Mouse (Mus musculus) right cerebral cortex, postnatal 25 days (tissue): ENCODE measurements at regions not wholly inside any gene's neighbourhood (a gene's known extent, or its start where the extent isn't known, plus 50 kb on each side); places are given as distances from the start of the nearest gene placed in this dataset.
A peak's percentile ranks its signal among the peaks of the same experiment; 100 is the strongest.

Source experiments
- DNase-seq: peaks from one replicate; pipeline ENCODE4 v3.0.0; 2022

DNA sequence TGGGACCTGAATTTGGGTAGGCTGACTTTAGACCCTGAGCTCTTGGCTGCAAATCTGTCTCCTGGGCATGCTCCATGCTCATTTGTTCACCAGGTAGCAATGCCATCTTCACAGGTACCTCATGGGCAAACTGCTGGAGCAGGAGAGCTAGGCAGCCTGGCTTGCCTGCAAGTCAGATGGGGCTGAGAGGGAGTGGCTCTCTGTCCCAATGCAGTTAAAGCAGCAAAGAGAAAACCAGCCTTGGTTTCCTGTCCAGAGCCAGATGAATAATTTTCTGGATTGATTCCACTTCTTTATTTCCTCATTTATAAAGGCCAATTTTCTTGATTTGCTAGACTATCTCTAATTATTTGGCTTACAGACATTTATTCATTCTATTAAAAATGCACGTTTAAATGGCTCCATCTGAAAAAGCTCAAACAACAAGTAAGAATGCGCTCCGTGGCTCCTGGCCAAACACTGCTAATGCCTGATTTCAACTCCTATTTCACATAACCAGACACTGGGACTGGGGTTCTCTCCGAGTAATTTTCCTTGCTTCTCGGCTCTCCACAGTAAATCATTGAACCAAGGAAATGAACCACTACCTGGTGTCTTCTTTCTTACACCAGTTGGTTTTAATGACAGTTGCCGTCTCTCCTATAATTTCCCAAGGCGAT, 60.5 kb downstream of the Rsl24d1 start:
- no peak for DNase-seq

DNA sequence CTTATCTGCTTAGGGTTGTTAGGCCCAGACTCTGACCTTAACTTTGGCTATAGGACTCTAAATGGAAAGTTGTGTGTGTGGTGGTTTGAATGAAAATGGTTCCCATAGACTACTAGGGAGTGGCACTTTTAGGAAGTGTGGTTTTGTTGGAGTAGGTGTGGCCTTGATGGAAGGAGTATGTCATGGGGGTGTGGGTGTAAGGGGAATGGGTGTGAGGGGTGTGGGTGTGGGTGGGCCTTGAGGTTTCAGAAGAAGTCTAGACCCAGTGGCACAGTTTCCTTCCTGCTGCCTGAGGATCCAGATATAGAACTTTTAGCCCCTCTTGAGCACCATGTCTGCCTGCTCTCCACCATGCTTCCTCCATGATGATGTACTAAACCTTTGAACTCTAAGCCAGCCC, 63.4 kb downstream of the Rsl24d1 start:
- DNase-seq, result no peak

DNA sequence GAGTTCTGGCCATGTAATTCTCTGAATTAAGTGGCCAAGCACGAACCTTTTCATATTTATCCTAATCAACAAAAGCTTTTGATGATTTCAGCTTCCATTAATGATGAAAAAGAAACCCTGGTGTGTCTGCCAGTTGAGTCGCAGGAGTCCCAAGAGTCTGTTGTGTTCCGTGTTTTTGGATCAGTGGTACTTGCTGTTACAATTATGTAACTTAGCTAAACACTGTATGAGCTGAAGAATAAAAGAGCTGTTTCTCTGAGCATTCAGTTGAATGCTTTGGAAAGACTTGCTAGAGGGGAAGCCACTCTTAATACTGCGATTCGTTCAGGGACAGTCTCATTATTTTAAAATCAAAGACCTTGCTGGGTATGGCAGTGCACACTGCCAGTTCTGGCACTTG, 70.1 kb downstream of the Rsl24d1 start:
- DNase-seq, result no peak

DNA sequence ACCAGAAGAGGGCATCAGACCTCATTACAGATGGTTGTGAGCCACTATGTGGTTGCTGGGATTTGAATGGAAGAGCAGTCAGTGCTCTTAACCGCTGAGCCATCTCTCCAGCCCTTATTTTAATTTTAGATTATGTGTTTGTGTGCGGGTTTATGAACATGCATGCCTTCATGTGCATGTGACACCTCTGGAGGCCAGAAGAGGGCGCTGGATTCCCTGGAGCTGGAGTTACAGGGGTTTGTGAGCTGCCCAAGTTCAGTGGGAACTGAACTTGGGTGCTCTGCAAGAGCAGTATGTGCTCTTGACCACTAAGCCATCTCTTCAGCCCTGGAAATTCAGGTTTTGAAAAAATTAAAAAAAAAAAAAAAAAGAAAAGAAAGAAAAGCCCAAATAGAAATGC, 71.7 kb downstream of the Rsl24d1 start:
- no peak for DNase-seq

DNA sequence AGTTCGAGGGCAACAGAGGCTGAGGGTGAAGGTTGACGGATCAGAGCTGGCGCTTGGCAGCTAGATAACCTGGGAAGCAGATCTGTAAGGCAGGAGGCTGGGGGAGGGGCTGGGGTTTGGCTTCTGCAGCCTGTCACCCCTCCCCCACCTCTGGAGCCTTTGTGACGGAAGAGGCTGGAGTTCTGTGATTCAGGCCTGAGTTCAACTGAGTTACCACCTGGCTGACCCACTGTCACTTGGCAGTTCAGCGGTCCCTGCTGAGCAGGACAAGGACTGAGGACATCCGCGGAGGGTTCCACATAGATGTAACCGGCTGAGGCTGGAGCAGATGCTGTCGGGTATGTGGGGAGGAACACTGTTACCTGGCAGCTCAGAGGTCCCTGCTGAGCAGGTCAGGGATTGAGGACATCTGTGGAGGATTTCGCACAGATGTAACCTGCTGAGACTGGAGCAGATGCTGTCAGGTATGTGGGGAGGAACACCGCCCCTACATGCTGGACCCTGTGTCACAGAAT, 79.1 kb downstream of the Rsl24d1 start:
- no peak for DNase-seq

DNA sequence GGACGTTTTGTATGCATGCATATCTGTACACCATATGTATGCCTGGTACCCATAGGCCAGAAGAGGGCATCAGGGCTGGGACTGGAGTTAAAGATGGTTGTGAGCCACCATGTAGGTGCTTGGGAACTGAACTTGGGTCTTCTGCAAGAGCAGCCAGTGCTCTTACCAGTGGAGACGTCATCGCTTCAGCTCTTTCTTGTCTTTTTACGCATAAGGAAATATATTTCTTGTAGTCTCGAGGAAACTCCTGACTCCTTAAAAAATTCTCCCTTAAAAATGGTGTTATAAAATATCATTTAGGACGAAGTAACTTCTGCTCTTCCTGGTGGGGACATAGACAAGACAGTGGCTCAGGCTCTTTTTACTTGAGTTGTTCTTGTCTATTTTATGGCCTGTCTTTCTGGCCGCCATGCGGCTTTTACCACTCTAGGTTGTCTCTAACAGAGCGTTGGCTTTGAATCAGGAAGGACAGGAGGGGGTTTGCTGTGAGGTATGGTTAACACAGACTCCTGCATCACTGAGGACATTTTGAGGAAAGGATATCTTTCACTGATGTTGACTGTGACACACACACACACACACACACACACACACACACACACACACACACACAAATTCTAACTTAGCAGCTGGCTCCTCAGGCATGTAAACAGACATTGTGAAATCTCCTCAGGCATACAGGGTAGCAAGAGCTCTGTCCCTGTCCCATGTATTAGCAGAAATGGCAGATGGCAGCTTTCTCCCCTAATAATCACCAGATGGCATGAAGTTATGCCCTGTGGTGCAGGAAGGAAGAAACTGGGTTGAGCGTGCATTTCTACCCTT, 85.2 kb downstream of the Rsl24d1 start:
- no peak for DNase-seq

DNA sequence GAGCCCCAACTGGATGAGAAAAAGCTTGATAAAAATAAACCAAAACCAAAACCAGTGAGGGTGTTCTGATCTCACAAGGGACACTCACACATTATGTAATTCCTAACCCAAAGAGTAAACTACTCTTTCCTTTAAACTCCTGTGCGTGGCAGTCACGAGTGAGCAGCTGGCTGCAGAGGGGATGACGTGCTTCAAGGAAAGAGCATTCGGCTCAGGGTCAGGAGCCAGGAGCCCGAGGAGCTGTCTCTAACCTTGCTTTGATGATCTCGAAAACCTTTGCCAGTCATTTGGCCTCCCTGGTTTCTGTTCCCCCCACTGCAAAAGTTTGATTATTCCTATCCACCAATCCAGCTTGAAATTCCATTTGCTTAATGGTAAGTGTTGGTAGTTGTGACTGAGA, 109.9 kb downstream of the Rsl24d1 start:
- DNase-seq, result no peak

DNA sequence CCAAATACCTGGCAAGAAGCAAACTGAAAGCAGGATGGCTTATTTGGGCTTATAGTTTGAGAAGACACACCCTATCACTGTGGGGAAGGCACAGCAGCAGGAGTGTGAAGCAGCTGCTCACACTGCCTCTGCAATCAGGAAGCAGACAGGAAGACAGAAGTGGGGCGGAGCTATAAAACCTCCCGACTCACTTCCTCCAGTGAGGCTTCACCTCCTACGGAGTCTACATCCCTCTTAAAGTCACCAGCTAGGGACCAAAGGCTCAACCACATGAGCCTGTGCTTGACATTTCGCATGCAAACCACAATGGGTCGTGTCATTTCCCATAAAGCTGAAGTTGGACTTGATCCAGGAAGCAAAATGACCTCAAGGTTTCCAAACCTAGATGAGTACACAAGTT, 127.0 kb downstream of the Rsl24d1 start:
- no peak for DNase-seq

DNA sequence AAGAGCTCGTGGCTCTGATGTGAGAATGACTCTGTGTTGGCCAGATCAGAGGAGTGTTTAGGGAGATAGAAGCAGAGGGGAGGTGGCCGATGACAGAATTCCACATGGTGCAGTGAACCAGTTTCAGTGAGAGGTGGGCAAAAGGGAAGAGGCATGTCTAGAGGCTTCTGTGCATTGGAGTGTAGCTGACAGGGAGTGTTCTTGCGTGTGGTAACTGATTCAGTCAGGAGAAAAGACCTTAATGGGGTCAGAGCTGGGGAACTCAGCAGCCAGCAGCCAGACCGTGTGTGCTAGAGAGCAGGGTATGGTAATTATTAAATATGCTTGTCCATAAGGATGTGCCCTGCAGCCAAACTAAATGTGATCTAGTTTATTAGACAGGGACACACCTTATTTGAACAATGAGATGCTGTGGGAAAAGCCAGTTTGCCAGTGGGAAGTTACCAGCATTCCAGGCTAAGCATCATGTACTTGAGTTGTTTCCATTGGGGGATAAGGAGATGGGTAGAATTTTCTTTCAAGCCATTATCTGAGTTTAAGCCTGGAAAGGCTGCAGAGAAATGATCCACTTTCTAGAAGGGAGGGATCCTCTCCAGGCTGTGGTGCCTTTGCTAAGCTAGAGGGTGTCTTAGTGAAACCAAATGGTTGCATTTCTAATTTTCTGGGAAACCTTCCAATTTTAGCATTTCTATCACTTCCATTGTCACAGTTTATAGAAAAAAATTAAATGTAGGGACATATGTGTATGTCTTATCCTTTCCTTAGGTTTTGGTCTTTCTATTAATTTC, 129.5 kb downstream of the Rsl24d1 start:
- no peak for DNase-seq

DNA sequence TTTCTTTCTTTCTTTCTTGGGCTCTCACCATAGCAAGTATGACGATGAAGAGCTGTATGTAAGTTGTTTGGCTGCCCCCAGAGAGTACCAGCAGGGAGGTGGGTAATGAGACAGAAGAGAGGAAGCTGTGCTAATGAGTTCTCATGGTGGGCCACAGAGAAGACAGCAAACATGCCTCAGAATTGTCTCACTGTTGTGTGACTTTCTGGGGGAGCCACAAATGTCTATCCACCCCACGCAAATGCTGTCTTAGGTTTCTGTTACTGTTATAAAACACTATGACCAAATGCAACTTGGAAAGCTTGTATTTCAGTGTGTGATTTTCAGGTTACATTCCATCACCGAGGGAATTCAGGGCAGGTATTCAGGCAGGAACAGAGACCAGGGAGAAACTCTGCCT, 131.0 kb downstream of the Rsl24d1 start:
- no peak for DNase-seq

DNA sequence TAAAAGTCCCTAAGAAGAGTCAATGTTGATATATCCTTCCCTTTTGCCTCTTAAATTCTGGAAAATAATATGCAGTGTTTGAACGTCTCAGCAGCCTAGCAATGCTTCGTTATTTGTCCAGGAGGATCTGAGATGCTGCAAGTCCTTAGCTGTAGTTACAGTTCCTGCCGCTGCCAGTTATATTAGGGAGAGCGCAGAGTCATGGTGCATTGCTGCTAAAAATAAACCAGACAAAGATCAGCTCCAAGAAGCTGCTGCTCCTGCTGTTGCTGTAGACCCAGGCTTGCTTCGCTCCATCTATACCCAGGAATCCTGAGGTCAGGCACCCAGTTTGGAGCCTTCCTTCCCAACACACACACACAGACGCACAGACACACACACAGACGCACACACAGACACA, 132.3 kb downstream of the Rsl24d1 start:
- no peak for DNase-seq

DNA sequence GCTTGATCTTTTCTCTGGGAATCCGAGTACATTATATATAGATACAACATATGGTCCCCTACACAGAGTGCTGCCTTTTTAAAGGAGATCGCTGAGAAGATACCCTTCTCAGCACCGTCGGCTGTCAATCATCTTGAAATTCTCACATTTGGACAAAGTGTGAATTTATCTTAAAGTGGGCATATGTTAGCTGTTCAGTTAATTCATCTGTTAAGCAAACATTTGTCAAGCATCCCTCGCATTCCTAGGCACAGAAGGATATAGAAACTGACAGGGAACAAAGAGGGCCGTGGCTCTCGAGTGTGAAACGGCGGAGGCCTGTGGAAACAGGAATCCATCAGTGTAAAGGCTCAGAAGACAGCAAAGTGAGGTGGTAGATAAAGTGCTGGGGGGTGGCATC, 144.9 kb downstream of the Rsl24d1 start:
- peak; percentile 16 for DNase-seq

DNA sequence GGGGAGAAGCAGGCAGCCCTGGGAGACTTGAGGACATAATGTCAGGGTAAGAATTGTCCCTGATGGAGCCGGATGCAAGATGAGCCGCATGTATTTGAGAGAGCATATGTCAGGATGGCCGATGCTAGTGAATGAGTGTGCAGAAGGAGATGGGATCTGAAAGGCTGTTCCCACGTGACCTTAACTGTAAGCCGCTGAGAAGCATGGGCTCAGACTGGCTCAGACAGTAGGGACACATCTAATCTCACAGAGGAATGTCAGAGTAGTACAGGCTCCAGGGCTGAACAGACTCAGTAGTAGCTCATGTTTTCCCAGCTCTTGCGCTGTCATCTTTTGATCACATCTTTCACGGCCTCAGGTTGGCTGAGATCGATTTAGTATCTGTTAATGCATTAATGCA, 145.4 kb downstream of the Rsl24d1 start:
- no peak for DNase-seq

DNA sequence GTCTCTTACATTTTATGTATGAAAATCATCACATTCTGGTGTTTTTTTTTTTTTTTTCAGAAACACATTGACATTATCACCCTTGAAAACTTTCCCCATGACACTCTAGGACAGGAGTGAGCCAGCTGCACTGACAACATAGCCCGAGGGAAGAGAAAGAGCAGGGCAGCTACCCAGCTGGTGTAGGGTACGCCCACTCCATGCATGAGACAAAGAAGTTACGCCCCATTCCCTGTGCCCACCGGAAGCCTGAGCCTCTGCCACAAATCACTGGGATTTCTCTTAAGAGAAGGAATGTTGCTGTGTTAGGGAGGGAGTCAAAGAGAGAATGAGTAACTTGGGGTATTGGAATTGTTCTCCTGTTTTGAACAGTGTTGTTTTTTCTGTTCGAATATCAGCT, 149.5 kb downstream of the Rsl24d1 start:
- DNase-seq, result no peak

DNA sequence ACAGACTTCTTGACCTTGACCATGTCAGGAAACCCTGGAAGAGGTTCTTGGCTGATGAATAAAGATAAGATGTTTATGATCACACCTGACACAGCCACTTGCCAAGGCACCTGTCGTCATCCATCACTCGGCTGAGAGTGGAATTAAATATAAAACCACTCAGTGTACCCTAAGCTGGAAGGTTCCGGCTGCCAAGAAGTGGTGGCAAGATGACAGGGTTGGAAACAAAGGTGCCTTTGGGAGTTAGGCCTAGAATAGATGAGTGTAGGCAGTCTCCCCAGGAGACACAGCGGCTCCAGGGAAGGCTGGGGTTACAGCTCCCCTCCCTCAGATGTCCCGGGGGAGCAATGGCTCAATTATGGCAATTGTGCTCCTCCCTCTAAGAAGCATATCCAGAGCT, 157.0 kb downstream of the Rsl24d1 start:
- DNase-seq, result no peak

DNA sequence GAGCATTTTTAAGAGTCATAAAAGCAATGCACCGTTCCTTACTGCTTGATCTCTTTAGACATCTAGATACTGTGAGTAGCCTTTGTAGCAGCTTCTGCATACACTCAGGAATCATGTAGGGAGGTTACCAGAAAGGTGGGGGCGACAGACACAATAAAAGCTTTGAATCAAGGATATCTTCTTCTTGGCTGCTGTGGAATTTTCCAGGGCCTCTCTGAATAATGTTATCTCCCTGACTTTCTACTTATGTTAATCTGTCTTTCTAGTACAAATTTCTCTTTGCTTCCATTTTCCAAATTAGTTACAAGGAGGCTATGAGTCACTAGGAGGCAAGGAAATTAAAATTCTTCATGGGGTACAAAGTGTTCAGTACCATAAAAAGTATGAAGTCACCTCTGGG, 159.4 kb downstream of the Rsl24d1 start:
- DNase-seq, result no peak

DNA sequence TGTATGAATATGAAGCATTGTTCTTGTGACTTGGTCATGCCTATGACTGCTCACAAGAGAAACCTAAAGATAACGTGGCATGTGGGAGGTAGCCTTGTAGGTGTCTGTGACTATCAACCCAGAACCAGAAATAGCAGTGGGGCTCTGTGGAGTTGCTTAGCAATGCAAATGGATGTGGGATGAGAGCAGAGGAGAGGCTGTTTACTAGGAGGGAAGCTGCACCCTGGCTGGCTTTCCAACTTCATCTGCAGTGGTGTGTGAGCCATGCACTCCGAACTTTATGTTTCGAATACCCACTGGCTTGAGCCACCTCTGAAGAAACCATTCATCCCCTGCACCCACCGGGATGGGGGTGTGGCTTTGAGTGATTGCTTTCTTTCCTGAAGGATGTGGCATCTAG, 160.5 kb downstream of the Rsl24d1 start:
- peak; percentile 46 for DNase-seq

DNA sequence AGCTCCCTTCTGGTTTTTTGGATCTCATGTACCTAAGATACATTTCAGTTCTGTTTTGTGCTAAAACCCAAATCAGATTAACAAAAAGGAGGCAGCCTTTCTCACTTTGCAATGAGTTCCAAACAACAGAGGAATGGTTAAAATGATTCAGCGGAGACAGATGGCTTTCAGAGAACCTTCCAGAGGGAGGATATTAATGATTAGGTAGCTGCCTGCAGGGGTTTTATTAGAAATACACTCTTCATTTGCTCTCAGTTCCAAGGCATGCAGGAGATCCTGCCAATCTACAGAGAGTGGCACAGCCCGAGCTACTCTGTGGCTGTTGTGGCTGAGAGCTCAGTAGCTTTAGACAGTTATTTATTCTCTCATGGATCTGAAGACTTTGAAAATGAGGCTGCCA, 162.4 kb downstream of the Rsl24d1 start:
- no peak for DNase-seq

DNA sequence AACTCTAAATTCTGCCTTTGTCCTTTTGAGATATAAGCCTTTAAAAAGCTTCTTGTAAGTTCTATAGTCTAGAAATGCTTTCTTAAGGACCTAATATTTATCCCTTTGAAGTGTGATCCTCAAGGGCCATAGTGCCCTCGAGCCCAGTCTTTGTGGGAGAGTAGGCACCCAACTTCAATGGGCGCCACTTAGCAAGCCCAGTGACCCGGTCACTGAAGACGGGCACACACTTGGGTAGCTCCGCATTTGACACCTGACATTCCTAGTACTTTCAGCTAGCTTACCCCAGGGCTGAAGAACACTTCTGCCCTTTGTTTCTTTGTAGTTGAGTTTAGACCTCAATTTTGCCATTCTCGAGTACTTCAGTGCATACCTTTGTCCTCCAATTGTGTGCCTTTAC, 182.1 kb downstream of the Rsl24d1 start:
- no peak for DNase-seq

DNA sequence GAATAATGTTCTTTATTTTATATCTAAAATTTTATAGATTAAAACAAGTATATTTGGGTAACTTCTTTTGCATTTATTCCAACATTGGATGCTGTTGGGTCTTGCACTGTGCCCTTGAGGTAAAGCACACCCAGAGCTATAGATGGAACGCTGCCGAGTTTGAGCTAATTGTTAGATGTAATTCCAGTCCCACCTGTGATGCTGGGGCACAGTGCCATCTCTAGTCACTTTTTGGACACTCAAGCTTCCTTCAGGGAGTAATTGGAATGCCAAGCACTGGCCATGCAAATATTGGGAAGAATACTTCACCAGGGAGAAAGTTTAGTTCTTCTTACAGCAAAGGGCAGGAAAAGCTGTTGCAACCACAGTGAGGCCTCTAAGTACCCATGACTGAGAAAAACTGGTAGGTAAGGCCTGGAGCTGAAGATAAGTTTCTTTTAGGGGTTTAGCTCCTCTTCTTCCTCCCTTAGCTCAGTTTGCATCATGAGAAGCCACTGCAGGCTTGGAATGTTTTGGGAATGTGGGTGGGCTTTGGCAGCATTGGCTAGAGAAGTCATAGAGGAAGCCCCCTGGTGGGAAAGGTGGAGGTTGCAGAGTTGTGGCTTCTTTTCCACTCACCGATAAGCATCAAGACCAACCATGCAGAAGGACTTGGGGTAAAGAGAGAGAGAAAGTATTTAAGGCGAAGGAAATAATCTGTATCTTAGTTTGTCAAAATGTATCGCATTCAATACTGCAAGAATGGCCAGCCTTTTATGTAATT, 189.1 kb downstream of the Rsl24d1 start:
- DNase-seq, result no peak

DNA sequence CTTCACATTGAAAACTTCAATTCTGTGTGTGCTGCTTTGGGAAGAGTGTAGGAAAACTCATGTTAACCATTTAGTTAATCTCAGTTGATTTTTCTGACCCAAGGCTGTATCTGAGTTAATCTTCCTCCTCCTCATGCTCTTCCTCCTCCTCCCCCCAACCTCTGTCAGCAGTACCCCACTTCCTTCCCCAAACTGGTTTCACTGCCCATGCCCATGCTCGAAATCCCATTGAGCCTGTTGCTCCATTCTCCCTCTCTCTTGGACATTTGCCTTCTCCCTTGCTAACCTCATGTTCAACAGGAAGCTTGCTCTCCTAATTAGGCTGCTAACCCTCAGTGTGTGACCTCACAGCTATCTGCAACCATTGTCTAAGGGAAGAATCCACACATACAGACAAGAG, 203.8 kb downstream of the Rsl24d1 start:
- no peak for DNase-seq

DNA sequence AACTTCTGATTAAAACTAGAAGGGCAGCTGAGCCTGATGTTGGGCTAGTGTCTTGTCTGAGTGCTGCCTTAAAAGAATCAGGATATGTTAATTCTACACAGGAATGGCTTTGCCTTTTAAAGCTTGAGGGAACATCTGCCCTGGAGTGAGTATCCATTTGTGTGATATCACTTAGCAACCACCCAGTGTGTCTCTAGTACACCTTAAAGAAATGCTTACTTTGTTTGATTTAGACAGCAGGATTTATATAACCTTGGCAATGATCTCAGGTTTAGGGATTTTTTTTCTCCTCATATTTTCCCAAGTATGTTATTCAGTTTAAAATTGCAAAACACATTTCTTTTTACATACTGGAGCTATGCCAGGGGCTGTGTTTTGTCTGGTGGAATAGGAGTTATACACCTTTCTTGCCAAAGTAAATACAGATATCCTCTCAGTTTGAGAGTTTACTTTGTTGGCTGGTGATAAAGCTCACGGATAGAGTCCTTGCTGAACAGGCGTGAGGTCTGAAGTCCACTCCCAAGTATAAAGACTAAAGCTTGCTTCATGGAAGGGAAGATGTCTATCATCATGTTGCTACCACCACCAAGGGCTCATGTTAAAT, 206.6 kb downstream of the Rsl24d1 start:
- no peak for DNase-seq

DNA sequence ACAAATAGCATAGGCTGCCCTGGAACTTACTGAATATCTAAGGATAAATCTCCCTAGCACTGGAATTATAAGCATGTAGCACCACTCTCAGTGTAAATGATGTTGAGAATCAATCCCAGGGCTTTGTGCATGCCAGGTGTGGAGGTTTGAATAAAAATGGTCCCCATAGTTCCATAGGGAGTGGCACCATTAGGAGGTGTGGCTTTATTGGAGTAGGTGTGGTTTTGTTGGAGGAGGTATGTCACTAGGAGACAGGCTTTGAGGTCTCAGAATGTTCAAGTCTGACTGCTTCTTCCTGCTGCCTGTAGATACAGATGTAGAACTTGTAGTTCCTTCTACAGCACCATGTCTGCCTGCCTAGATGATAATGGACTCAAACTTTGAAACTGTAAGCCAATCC, 217.8 kb downstream of the Rsl24d1 start:
- DNase-seq, result no peak
